Mouse (Mus musculus) lung, postnatal 0 days (tissue): ENCODE data around the gene Tnnt2. TPM values are rescaled to one million over a fixed set of nuclear protein-coding genes. Genes with fewer than 3 reads are reported as not detected.

Experiments used
- ATAC-seq: fragments of 200-750 bp; cut with Nextera tagmentation; 2 replicates; pipeline ENCODE4 v1.8.0; 2017; ENCODE audit warnings: moderate library complexity
- DNase-seq: peaks from one replicate; pipeline ENCODE4 v3.0.0-alpha.2; 2016; ENCODE audit warnings: low spot score
- H3K27ac ChIP-seq: fragments of 300-500 bp; sonication (generic); 2 replicates; pipeline ENCODE4 v1.5.1; 2014; ENCODE audit warnings: antibody characterized with exemption, mild to moderate bottlenecking, low read length, mixed read lengths
- H3K27me3 ChIP-seq: fragments of 300-500 bp; sonication (generic); replicated peaks from 2 replicates; pipeline ENCODE4 v1.6.1; 2014; ENCODE audit warnings: low read length, mixed read lengths; ENCODE audit not compliant: insufficient read depth
- H3K36me3 ChIP-seq: fragments of 300-500 bp; sonication (generic); 2 replicates; pipeline ENCODE4 v1.6.1; 2014; ENCODE audit warnings: low read length, mixed read lengths; ENCODE audit not compliant: insufficient read depth
- H3K4me1 ChIP-seq: fragments of 300-500 bp; sonication (generic); 2 replicates; pipeline ENCODE4 v1.6.1; 2014; ENCODE audit warnings: antibody characterized with exemption, low read depth, low read length, mixed read lengths; ENCODE audit not compliant: insufficient read depth
- H3K4me2 ChIP-seq: fragments of 300-500 bp; sonication (generic); replicated peaks from 2 replicates; pipeline ENCODE4 v1.6.1; 2014; ENCODE audit warnings: low read depth, mild to moderate bottlenecking, low read length, moderate library complexity, mixed read lengths
- H3K4me3 ChIP-seq: fragments of 300-500 bp; sonication (generic); 2 replicates; pipeline ENCODE4 v1.5.1; 2014; ENCODE audit warnings: low read depth, low read length
- H3K9ac ChIP-seq: fragments of 300-500 bp; sonication (generic); replicated peaks from 2 replicates; pipeline ENCODE4 v1.6.1; 2014; ENCODE audit warnings: low read depth, mild to moderate bottlenecking
- H3K9me3 ChIP-seq: fragments of 300-500 bp; sonication (generic); 2 replicates; pipeline ENCODE4 v1.6.1; 2016; ENCODE audit warnings: low read length, mixed read lengths
- CTCF ChIP-seq: IDR thresholded peaks from 2 replicates; pipeline ENCODE4 v1.5.1; 2016; ENCODE audit warnings: antibody characterized with exemption, mild to moderate bottlenecking
- EP300 ChIP-seq: IDR thresholded peaks from 2 replicates; pipeline ENCODE4 v1.6.1; 2016; ENCODE audit warnings: antibody characterized with exemption, mild to moderate bottlenecking, control low read depth
- WGBS: fragments of 180-500 bp; shearing (Covaris S2); extraction: QIAGEN DNeasy Blood & Tissue Kit; methylation state at CpG from one replicate; pipeline ENCODE4 v1.1.7; 2014; 5-methylcytosine and 5-hydroxymethylcytosine counted together
- polyA plus RNA-seq: library from polyadenylated mRNA; unstranded; fragments of >200 nt; fragmentation: Nextera tagmentation; extraction: Ambion mirVana; gene quantifications from 2 replicates; pipeline ENCODE4 v1.2.1, GENCODE M21; 2015

Tnnt2 gene
- polyA plus RNA-seq, 1 experiment from 2014 or later: 84.6 TPM

- 73% methylated on average over 20 of the region's 20 CpGs for WGBS
- Histone ChIP-seq H3K4me1 (no peaks in the 10 kb centered on the region), H3K27ac (no peak overlapping the region), H3K27me3 (no peaks in the 10 kb centered on the region), H3K36me3 (no peaks in the 10 kb centered on the region), H3K4me2 (no peak overlapping the region), H3K9ac (no peak overlapping the region), H3K9me3 (no peaks in the 10 kb centered on the region), H3K4me3 (no peak overlapping the region)
- no peak for DNase-seq
- TF ChIP-seq CTCF (no peak), EP300 (no peak)
- no peak for ATAC-seq
These were observed 53.5 kb downstream of the Tnnt2 start for GRCm38 (mm10) chr1:135889461-135890185.

DNA sequence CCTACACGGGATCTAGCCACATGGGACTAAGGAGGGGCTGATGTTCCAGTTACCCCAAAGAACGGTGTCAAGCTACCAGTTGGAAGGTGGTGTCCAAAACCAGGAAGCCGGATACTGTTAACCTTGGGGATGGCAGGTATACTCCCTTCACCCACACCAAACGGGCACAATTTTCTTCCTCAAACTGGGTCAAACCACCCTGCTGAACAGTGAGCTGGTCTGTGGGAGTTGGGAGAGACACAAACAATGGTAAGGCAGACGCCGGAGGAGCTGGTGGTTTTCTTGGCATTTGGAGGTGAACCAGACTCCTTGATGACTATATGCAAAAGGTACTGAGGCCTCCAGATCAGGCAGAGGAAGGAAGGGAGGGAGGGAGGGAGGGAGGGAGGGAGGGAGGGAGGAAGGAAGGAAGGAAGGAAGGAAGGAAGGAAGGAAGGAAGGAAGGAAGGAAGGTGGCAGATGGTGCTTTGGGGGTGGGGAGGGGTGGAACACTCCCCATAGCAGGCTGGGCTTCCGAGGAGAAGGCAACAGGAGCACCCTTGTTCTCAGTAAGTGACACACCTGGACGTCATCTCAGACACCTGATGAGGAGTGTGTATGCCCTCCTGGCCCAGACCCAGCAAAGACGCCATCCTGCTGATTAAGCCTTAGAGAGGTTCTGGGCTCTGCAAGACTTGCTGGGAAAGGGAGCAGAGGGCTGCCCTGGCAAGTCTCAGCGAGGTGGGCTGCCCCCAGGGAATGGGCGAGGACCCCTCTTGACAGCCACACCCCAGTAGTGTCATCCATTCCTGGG, 55.5 kb downstream of the Tnnt2 start:
- Histone ChIP-seq H3K9ac (no peak overlapping the region), H3K27ac (no peak overlapping the region)
- TF ChIP-seq CTCF: no peak
- TF ChIP-seq EP300: no peak

DNA sequence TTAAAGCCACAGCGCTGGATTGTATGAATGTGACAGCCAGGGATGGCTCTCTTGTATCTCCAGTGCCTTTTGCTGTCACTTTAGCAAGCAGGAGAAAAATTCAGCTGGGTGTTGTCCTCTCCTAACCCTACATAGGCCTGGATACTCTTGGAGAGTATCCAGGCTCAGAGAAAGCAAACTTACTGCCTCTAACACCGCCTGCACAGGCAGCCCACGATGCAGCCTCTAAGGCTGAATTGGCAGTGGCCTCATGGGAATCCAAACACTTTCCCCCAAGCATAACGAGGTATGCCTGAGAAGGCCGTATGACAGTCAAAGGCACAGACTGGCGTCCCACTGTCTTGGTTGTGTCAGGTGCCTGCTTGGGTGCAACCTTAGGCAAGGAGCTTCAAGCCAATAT, 56.1 kb downstream of the Tnnt2 start:
- 50% methylated on average over 6 of the region's 6 CpGs for WGBS
- ATAC-seq (no peak), DNase-seq (no peak)
- no peaks in the 10 kb centered on the region for H3K27me3 ChIP-seq
- H3K4me1 ChIP-seq: no peaks in the 10 kb centered on the region
- H3K36me3 ChIP-seq: no peaks in the 10 kb centered on the region
- no peak overlapping the region for H3K9ac ChIP-seq
- TF ChIP-seq CTCF: no peak
- TF ChIP-seq EP300: no peak
- H3K9me3 ChIP-seq: no peaks in the 10 kb centered on the region
- H3K4me3 ChIP-seq: no peak overlapping the region
- no peak overlapping the region for H3K27ac ChIP-seq
- H3K4me2 ChIP-seq: no peak overlapping the region

More for the DNA sequence above, 55.5 kb downstream of the Tnnt2 start:
- H3K4me1 ChIP-seq: no peaks in the 10 kb centered on the region
- 50% methylated on average over 11 of the region's 11 CpGs for WGBS
- no peaks in the 10 kb centered on the region for H3K27me3 ChIP-seq
- H3K4me2 ChIP-seq: no peak overlapping the region
- no peak overlapping the region for H3K4me3 ChIP-seq
- DNase-seq (no peak), ATAC-seq (no peak; the same call in 1 of the 2 replicates)
- no peaks in the 10 kb centered on the region for H3K36me3 ChIP-seq
- H3K9me3 ChIP-seq: no peaks in the 10 kb centered on the region

- Histone ChIP-seq H3K27me3 (no peaks in the 10 kb centered on the region), H3K9me3 (no peaks in the 10 kb centered on the region), H3K4me3 (no peak overlapping the region), H3K4me2 (no peak overlapping the region), H3K9ac (no peak overlapping the region), H3K36me3 (no peaks in the 10 kb centered on the region), H3K27ac (no peak overlapping the region), H3K4me1 (no peaks in the 10 kb centered on the region)
- ATAC-seq (no peak), DNase-seq (no peak)
- WGBS: 67% methylated on average over 6 of the region's 6 CpGs
- TF ChIP-seq EP300: no peak
- TF ChIP-seq CTCF: no peak
These were observed 56.6 kb downstream of the Tnnt2 start for GRCm38 (mm10) chr1:135892764-135893163.

GRCm38 (mm10) chr1:135893377-135893776, 57.2 kb downstream of the Tnnt2 start:
- ATAC-seq (no peak), DNase-seq (no peak)
- Histone ChIP-seq H3K36me3 (no peaks in the 10 kb centered on the region), H3K4me2 (no peak overlapping the region), H3K9ac (no peak overlapping the region), H3K27ac (no peak overlapping the region), H3K27me3 (no peaks in the 10 kb centered on the region), H3K9me3 (no peaks in the 10 kb centered on the region), H3K4me3 (no peak overlapping the region), H3K4me1 (no peaks in the 10 kb centered on the region)
- 57% methylated on average over 3 of the region's 3 CpGs for WGBS
- TF ChIP-seq CTCF (no peak), EP300 (no peak)

DNA sequence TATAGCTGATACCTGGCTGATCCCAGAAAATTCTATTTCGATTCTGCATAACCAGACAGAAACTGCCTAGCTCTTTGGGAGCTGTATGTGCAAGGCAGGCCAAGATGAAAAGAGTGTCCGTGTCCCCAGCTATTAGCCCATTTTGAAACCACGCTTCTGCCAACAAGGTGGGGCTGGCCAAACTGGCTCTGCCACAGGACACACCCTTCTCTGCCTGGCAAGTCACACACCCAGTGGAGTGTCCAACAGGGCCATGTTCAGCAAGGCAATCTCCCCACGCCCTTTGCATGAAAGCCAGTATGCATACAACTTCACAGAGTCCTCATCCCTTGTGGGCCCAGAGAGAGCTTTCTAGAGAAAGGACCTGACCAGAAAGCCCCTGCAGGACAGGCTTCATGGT, 59.2 kb downstream of the Tnnt2 start:
- H3K9me3 ChIP-seq: no peaks in the 10 kb centered on the region
- ATAC-seq (peak; percentile 37), DNase-seq (peak; percentile 40)
- no peak overlapping the region for H3K9ac ChIP-seq
- TF ChIP-seq CTCF (no peak), EP300 (no peak)
- H3K4me3 ChIP-seq: no peak overlapping the region
- H3K27me3 ChIP-seq: no peaks in the 10 kb centered on the region
- H3K4me2 ChIP-seq: no peak overlapping the region
- no peak overlapping the region for H3K27ac ChIP-seq
- H3K4me1 ChIP-seq: no peaks in the 10 kb centered on the region
- H3K36me3 ChIP-seq: no peaks in the 10 kb centered on the region
- 67% methylated on average over 4 of the region's 4 CpGs for WGBS
